Mouse (Mus musculus) gastrocnemius, postnatal 4 days (tissue): ENCODE measurements at regions not wholly inside any gene's neighbourhood (a gene's known extent, or its start where the extent isn't known, plus 50 kb on each side); places are given as distances from the start of the nearest gene placed in this dataset.
A peak's percentile ranks its signal among the peaks of the same experiment; 100 is the strongest.

Experiments
- DNase-seq, 2 experiments: peaks; one replicate each; pipeline ENCODE4 v3.0.0; 2021 to 2022; ENCODE audit warnings: low spot score in 2 of 2, mixed read lengths in 2 of 2

DNA sequence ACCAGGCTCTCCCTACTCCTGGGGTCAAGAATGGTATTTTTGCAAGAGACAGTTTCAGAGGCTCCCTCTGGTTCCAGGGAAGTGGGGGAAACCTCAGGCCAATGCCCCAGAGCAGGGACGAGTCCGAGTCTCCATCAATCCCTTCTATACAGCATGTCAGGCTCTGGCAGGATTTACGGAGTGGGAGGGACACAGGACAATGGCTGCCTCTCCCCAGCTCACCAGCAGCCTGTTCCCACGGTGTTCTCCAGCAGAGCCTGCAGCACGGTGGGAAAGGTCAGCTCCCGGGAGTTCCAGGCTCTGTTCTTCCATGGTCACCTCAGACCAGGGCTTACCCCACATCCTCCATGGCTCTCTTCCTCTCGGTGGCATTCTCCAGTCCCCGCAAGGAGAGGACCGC lies 64.6 kb upstream of the Hs6st1 start:
- no peak for DNase-seq

DNA sequence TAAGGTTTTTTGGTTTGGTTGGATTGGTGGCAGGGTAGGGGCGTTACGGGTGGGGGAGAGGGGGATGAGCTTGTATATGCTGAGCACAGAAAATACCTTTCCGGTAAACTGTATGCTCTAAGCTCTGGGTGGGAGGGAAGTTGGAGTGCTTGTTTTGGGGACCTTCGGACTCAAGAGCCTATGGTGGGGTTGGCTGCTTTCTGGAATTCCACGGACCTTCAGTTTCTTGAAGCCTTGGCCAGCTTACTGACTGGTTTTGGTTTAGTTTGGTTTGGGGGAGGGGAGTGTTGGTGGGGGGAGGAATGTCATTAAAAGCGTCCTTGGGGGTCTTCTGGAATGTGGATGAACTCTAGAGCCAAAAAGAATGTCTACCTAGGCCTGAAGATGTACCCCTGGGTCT lies 59.6 kb upstream of the Hs6st1 start:
- no peak for DNase-seq

DNA sequence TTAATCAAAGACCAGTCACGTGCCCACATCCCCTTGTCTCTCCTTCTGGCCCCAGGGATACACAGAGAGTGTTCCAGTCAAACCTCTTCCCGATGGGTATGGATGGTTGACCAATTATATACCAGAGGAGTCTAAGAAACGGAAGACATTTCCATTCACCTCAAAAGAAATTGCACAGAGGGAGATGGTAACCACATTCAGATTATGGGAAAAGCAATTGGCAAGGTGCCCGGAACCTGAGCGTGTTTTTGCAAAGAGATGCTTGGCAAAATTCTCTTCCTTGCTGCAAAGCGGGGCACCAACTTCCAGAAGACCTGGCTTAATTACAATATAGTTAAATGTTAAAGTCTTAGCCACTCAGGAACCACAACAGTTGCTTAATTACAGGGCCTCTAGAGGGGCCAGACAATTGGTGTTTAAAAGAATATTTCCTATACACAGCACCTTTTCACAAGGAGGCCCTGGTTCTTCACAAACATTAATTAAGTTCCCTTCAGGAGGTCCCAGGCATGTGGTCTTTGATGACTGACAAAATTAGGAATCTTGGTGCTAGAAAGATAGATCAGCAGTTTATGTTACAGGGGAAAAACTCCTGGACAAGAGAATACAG lies 59.1 kb upstream of the Hs6st1 start:
- DNase-seq, result peak in 1 of 2 experiments; percentile 35

DNA sequence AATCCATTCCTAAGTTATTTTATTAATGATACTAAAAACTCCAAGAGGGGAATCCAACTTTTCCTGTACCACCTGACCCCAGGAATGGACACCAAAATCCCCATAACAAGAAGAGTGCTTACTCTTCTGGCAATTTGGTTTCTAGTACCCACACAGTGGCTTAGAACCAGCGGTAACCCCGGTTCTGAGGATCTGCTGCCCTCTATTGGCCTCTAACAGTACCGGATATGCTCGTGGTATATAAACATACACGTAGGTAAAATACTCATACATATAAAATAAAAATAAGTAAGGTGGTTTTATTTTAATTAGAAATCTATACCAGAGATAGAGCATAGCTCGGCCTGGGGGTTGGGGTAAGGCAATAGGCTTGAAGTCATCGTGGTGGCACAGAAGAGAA lies 58.0 kb upstream of the Hs6st1 start:
- no peak for DNase-seq

DNA sequence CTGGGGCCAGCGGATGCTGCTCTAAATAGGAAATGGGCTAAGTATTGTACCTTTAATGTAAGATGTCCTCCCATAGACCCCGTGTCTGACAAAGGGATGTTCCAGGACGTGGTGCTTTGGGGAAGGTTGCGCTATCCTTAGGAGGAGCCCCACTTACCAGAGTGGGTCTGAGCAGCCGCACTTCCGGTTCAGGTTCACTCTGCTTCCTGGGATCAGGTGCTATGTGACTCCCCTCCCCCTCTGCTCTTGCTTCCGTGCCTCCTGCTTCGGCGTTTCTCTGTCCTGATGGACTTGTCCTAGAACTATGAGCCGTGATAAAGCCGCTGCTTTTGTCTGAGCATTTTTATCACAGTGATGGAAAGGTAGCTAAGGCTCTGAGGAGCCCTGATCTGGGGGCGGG lies 57.4 kb upstream of the Hs6st1 start:
- no peak for DNase-seq

DNA sequence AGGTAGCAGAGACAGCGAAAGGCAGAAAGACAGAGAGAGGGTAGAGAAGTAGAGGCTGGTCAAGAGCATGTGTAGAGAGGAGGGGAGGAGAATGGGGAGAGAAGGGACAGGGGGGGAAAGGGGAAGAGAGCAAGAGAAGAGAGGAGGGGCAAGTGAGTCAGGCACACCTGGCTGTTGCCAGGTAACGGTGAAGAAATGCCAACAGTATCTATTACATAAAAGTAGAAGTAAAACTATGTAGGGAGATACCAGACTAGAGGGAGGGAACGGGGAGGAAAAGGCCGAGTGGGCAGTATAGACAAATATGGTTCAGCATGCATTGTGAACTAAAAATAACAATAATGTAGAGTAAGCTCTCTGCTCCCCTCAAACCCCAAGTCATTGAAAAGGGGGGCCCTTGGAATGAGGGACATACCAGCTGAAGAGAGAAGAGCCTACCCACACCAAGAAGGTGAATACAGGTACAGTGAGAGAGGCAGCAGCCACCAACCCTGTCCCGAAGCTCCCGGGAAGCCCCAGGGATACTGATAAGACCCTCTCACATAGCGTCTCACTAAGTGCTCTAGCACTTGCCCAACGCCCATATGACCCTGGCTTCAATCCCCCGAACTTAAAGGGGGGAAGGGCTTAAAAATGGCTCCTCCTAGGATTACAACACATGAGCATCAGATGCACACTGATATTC lies 56.0 kb upstream of the Hs6st1 start:
- DNase-seq, result no peak

DNA sequence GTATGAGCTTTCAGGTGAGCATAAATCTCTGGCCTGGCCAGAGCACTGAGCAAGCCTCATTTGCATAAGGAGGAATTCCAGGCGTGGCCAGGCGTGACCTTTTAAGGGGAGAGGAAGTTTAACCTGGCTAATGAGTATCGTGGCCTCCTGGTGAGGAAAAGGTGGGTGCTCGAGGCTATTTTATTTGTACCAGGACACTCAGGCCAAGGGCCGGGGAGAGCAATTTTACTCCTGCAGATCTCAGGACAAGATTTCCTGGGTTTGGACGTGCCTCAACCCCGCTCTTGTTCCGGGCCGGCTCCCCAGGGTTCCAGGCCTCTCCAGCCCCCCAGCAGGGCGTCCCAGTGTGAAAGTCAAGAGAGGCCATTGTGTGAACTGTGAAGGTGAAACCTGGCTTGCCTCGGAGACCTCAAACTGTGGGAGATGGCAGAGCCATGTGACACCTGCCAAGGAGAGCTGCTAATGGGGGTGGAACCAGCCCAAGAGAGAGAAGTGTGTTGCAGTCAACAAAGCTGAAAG lies 54.3 kb upstream of the Hs6st1 start:
- DNase-seq, result no peak

DNA sequence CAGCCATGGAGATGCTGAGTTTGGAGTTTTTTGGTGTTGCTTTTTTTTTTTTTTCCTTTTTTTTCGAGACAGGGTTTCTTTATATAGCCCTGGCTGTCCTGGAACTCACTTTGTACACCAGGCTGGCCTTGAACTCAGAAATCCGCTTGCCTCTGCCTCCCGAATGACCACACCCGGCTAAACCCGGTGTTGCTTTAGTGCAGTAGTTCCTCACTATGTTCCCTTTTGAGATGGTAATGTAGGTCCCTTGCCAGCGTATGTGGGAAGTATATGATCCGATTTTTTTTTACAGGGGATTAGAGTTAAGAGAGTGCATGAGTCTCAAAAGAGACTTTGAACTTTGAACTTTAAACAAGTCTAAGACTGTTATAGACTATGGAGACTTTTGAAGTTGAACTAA lies 53.8 kb upstream of the Hs6st1 start:
- DNase-seq, result no peak

DNA sequence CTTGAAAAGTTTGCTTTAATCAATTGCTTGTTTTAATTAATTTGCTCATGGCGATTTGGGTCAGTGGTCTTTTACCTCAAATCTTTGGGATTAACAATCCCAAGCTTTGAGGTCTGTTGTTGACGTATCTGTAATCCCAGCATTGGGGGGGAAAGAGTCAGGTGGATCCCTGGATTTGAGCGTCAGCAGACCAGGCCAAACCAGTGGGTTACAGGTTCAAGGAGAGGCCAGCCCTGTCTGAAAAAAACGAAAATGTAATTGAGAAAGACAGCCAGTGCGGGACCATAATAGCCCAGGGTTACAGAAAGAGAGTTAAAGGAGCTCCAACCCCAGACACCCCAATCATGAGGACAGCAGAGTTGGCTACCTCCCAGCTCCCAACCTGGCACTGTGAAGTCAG lies 53.0 kb upstream of the Hs6st1 start:
- no peak for DNase-seq

DNA sequence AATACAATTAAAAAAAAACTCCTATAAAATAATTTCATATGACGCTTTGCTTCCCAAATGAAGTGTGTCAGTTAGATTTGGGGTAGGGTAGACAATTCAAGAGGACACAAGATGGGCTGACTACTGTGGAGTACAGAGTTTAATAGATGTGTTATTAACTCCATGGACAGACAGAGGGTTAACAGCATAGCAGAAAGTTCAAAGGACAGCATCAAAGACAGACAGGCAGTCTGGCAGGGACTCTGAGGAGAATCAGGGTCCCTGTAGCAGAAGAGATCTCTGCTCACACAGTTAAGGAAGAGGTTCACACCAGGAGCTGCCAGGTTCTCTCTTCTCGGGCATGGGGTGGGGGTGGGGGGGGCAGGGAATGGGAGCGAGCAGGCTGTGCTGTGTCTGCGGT lies 51.6 kb upstream of the Hs6st1 start:
- no peak for DNase-seq

DNA sequence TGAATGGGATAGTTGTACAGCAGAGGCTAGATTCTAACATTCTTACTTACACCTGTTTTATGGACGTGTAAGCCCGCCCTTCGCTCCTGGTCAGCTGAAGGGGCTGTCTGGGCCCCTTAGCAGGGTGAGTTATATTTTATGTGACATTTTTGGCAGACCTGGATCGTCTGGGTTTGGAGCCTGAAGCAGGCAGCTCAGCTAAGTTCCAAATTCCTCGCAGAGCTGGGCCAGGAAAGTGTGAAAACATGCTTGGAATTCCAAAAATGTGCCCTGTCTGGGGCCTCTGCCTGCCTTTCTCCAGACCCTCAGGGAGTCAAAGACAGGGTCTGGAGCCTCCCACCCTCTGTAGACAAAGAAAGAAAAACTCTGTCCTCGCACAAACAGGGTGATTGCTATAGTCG lies 51.1 kb upstream of the Hs6st1 start:
- DNase-seq, result no peak

DNA sequence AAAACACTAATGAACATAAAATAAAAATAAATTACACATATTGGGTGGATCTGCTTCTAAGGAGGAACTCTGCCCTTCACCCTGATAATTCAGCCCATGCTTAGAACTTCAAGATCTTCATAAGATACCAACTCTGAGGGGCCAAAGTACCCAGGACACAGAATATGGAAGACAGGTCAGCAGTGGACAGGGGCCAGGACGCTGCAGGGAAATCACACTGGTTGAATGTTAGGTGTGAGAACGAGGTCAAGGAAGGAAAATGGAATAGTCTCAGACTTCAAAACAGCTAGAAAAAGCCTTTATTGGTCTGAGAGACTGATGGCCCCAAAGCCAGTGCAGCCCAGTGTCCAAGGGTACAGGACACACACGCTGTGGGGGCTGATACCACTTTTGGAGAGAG lies 50.5 kb upstream of the Hs6st1 start:
- no peak for DNase-seq
